Mouse (Mus musculus) C2C12 (cell line): ENCODE results near the gene Myh7b. TPM values are rescaled to one million over a fixed set of nuclear protein-coding genes. Genes with fewer than 3 reads are reported as not detected.

Source experiments
- H3K27me3 ChIP-seq: one replicate; pipeline ENCODE4 v1.6.1; 2011; ENCODE audit not compliant: control insufficient read depth, insufficient read depth, insufficient read length
- H3K36me3 ChIP-seq: one replicate; pipeline ENCODE4 v1.6.1; 2011; ENCODE audit not compliant: control insufficient read depth, insufficient read depth
- H3K4me3 ChIP-seq: one replicate; pipeline ENCODE4 v1.5.1; 2011; ENCODE audit warnings: mild to moderate bottlenecking, control low read depth; ENCODE audit not compliant: poor library complexity, insufficient read depth, severe bottlenecking
- H3K79me2 ChIP-seq: one replicate; pipeline ENCODE4 v1.6.1; 2011; ENCODE audit not compliant: control insufficient read depth, insufficient read depth
- H3K79me3 ChIP-seq: one replicate; pipeline ENCODE4 v1.6.1; 2011; ENCODE audit warnings: low read depth, control low read depth
- H3ac ChIP-seq: one replicate; pipeline ENCODE3; 2011; ENCODE audit warnings: low read depth; ENCODE audit not compliant: control insufficient read depth, insufficient read length
- CEBPB ChIP-seq: IDR thresholded peaks from one replicate; pipeline ENCODE4 v1.6.1; 2011; ENCODE audit warnings: low read depth, mild to moderate bottlenecking, control low read depth, moderate library complexity
- CTCF ChIP-seq: IDR thresholded peaks from one replicate; pipeline ENCODE4 v1.5.1; 2011; ENCODE audit not compliant: control insufficient read depth, insufficient read depth, insufficient read length
- FOSL1 ChIP-seq: IDR thresholded peaks from one replicate; pipeline ENCODE4 v1.8.0; 2011; ENCODE audit warnings: mild to moderate bottlenecking, low read length; ENCODE audit not compliant: poor library complexity, insufficient read depth, severe bottlenecking
- MAX ChIP-seq: IDR thresholded peaks from one replicate; pipeline ENCODE4 v1.6.1; 2011; ENCODE audit warnings: mild to moderate bottlenecking, control low read depth
- MYOD1 ChIP-seq: IDR thresholded peaks from one replicate; pipeline ENCODE4 v1.6.1; 2011; ENCODE audit warnings: low read depth; ENCODE audit not compliant: control insufficient read depth, insufficient read length
- MYOG ChIP-seq: IDR thresholded peaks from one replicate; pipeline ENCODE4 v1.6.1; 2011; ENCODE audit not compliant: control insufficient read depth, insufficient read length; ENCODE audit errors: extremely low read depth
- USF1 ChIP-seq: IDR thresholded peaks from one replicate; pipeline ENCODE4 v1.6.1; 2011; ENCODE audit warnings: low read depth, mild to moderate bottlenecking, control low read depth, moderate library complexity
- polyA plus RNA-seq: library from polyadenylated mRNA; unstranded; fragments of >200 nt; fragmentation: generic; extraction: Trizol; gene quantifications from one replicate; pipeline ENCODE4 v1.2.1, GENCODE M21; 2012; ENCODE audit warnings: missing spikeins

Myh7b gene
- polyA plus RNA-seq, 1 experiment = 0.09 TPM

GRCm38 (mm10) chr2:155663097-155663496 is 52.1 kb downstream of the Myh7b start:
- TF ChIP-seq FOSL1 (no peak), MYOG (no peak), USF1 (no peak), MYOD1 (no peak), CTCF (no peak)
- no peak overlapping the region for H3K4me3 ChIP-seq
- H3K79me2 ChIP-seq = no peaks in the 10 kb centered on the region
- peaks cover 1% of the 10 kb centered on the region for H3K79me3 ChIP-seq
- no peaks in the 10 kb centered on the region for H3K27me3 ChIP-seq
- H3ac ChIP-seq = no peak overlapping the region
- peaks cover 60% of the 10 kb centered on the region for H3K36me3 ChIP-seq

- Histone ChIP-seq H3K4me3 (no peak overlapping the region), H3ac (no peak overlapping the region), H3K79me3 (peaks cover 1% of the 10 kb centered on the region), H3K27me3 (no peaks in the 10 kb centered on the region), H3K79me2 (no peaks in the 10 kb centered on the region), H3K36me3 (peaks cover 59% of the 10 kb centered on the region)
- no peak for TF ChIP-seq CEBPB
- TF ChIP-seq MYOD1 = no peak
- no peak for TF ChIP-seq USF1
- no peak for TF ChIP-seq FOSL1
- TF ChIP-seq MAX = no peak
Observed at GRCm38 (mm10) chr2:155663910-155664460, 53.0 kb downstream of the Myh7b start.

GRCm38 (mm10) chr2:155667881-155668280 is 56.9 kb downstream of the Myh7b start:
- peaks cover 58% of the 10 kb centered on the region for H3K36me3 ChIP-seq
- no peak for TF ChIP-seq CTCF
- no peak for TF ChIP-seq CEBPB
- TF ChIP-seq MAX = no peak
- TF ChIP-seq USF1 = no peak
- no peak for TF ChIP-seq MYOG
- no peak for TF ChIP-seq MYOD1
- TF ChIP-seq FOSL1 = no peak

GRCm38 (mm10) chr2:155668461-155668860 is 57.4 kb downstream of the Myh7b start:
- H3K4me3 ChIP-seq = no peak overlapping the region
- no peaks in the 10 kb centered on the region for H3K27me3 ChIP-seq
- H3K36me3 ChIP-seq = peaks cover 57% of the 10 kb centered on the region
- H3K79me3 ChIP-seq = peaks cover 5% of the 10 kb centered on the region
- H3ac ChIP-seq = no peak overlapping the region
- H3K79me2 ChIP-seq = peaks cover 10% of the 10 kb centered on the region
- TF ChIP-seq FOSL1 (no peak), MYOD1 (no peak), MAX (no peak), USF1 (no peak), MYOG (no peak), CEBPB (no peak), CTCF (peak; percentile 11)

More at GRCm38 (mm10) chr2:155667881-155668280, 56.9 kb downstream of the Myh7b start:
- Histone ChIP-seq H3K27me3 (no peaks in the 10 kb centered on the region), H3K79me2 (peaks cover 5% of the 10 kb centered on the region), H3K79me3 (peaks cover 1% of the 10 kb centered on the region), H3ac (no peak overlapping the region), H3K4me3 (no peak overlapping the region)

GRCm38 (mm10) chr2:155671236-155671635 is 60.2 kb downstream of the Myh7b start:
- Histone ChIP-seq H3K36me3 (peaks cover 33% of the 10 kb centered on the region), H3K27me3 (no peaks in the 10 kb centered on the region), H3K79me3 (peaks cover 27% of the 10 kb centered on the region), H3ac (no peak overlapping the region), H3K4me3 (no peak overlapping the region), H3K79me2 (peaks cover 38% of the 10 kb centered on the region)
- no peak for TF ChIP-seq MYOD1
- no peak for TF ChIP-seq CEBPB
- TF ChIP-seq CTCF = no peak
- no peak for TF ChIP-seq MYOG
- no peak for TF ChIP-seq MAX
- TF ChIP-seq FOSL1 = no peak
- TF ChIP-seq USF1 = no peak

- Histone ChIP-seq H3K79me2 (peaks cover 61% of the 10 kb centered on the region), H3ac (no peak overlapping the region), H3K36me3 (peaks cover 22% of the 10 kb centered on the region), H3K27me3 (no peaks in the 10 kb centered on the region), H3K79me3 (peaks cover 48% of the 10 kb centered on the region), H3K4me3 (no peak overlapping the region)
- TF ChIP-seq CEBPB (no peak), CTCF (no peak), USF1 (no peak), MYOG (no peak), MYOD1 (no peak), FOSL1 (no peak), MAX (no peak)
Observed at GRCm38 (mm10) chr2:155673546-155673945, 62.5 kb downstream of the Myh7b start.
